Mouse (Mus musculus) forebrain, embryonic 11.5 days (tissue): ENCODE data around the gene Klhl23. TPM values are rescaled to one million over a fixed set of nuclear protein-coding genes. Genes with fewer than 3 reads are reported as not detected.

Experiments used
- ATAC-seq: fragments of 200-750 bp; cut with Nextera tagmentation; replicated peaks from 2 replicates; pipeline ENCODE4 v1.8.0; 2017; ENCODE audit warnings: moderate TSS enrichment; ENCODE audit not compliant: low FRiP score
- DNase-seq: peaks from one replicate; pipeline ENCODE4 v3.0.0-alpha.2; 2017; ENCODE audit warnings: low spot score
- H3K27ac ChIP-seq: fragments of 300-500 bp; sonication (generic); 2 replicates; pipeline ENCODE4 v1.5.1; 2014; ENCODE audit warnings: low read depth, low read length
- H3K27me3 ChIP-seq: fragments of 300-500 bp; sonication (generic); 2 replicates; pipeline ENCODE4 v1.6.1; 2014; ENCODE audit warnings: mild to moderate bottlenecking, low read length, mixed read lengths; ENCODE audit not compliant: control insufficient read depth, insufficient read depth
- H3K36me3 ChIP-seq: fragments of 300-500 bp; sonication (generic); 2 replicates; pipeline ENCODE4 v1.6.1; 2014; ENCODE audit warnings: mild to moderate bottlenecking, low read length, moderate library complexity, mixed read lengths; ENCODE audit not compliant: control insufficient read depth, insufficient read depth
- H3K4me1 ChIP-seq: fragments of 300-500 bp; sonication (generic); replicated peaks from 2 replicates; pipeline ENCODE4 v1.6.1; 2014; ENCODE audit warnings: low read length, mixed read lengths; ENCODE audit not compliant: control insufficient read depth, insufficient read depth
- H3K4me2 ChIP-seq: fragments of 300-500 bp; sonication (generic); 2 replicates; pipeline ENCODE4 v1.6.1; 2014; ENCODE audit warnings: low read depth, mild to moderate bottlenecking, low read length, moderate library complexity, mixed read lengths; ENCODE audit not compliant: severe bottlenecking
- H3K4me3 ChIP-seq: fragments of 300-500 bp; sonication (generic); 2 replicates; pipeline ENCODE4 v1.5.1; 2014; ENCODE audit warnings: low read depth, low read length
- H3K9ac ChIP-seq: fragments of 300-500 bp; sonication (generic); 2 replicates; pipeline ENCODE4 v1.6.1; 2014; ENCODE audit warnings: low read length
- H3K9me3 ChIP-seq: fragments of 300-500 bp; sonication (generic); 2 replicates; pipeline ENCODE4 v1.6.1; 2016; ENCODE audit warnings: low read length, mixed read lengths; ENCODE audit not compliant: control insufficient read depth
- WGBS: fragments of 180-500 bp; shearing (Covaris S2); extraction: QIAGEN DNeasy Blood & Tissue Kit; methylation state at CpG from one replicate; pipeline ENCODE4 v1.1.7; 2014; 5-methylcytosine and 5-hydroxymethylcytosine counted together
- polyA plus RNA-seq: library from polyadenylated mRNA; unstranded; fragments of >200 nt; fragmentation: Nextera tagmentation; extraction: Ambion mirVana; gene quantifications from 2 replicates; pipeline ENCODE4 v1.2.1, GENCODE M21; 2014

Gene Klhl23
- polyA plus RNA-seq, 1 experiment from 2014 or later: 36.3 TPM

DNA sequence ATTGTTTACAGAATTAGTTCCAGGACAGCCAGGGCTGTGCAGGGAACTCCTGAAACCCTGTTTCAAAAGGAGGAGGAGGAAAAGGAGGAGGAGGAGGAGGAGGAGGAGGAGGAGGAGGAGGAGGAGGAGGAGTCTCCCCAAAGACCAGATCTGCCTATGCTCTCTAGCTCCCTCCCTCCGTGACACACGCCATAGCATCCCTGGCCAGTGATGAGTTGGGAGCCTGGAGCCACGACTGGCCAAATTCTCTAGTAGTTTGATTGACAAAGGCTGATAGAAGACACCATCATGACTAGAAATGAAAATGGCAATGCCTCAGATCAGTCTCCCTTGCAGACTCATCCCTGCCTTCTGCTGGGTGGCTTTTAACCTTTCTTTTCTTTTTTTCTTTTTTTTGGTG lies 16.3 kb downstream of the Klhl23 start:
- DNase-seq: no peak
- Histone ChIP-seq H3K27me3 (no peaks in the 10 kb centered on the region), H3K36me3 (no peaks in the 10 kb centered on the region; the same call in 1 of the 2 replicates), H3K4me1 (no peaks in the 10 kb centered on the region), H3K4me3 (no peak overlapping the region), H3K4me2 (no peak overlapping the region), H3K27ac (no peak overlapping the region), H3K9me3 (no peaks in the 10 kb centered on the region), H3K9ac (no peak overlapping the region)
- WGBS: 34% methylated on average over 3 of the region's 3 CpGs
- 0 out of 2 replicates have a peak, but pooled peaks have one; percentile 5 for ATAC-seq

DNA sequence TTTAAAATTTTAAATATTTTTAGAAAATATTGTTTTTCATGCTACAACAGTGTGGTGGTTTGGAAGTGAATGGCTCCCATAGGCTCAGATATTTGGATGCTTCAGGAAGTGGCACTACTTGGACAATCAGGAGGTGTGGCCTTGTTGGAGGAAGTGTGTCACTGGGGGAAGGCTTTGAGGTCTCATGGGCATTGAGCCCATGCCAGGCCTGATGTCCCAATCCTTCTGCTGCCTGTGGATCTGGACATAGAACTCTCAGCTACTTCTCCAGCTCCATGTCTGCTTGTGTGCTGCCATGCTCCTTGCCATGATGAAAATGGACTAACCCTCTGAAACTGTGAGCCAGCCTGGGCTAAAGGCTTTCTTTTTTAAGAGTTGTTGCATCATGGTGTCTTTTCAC lies 17.0 kb downstream of the Klhl23 start:
- DNase-seq: no peak
- Histone ChIP-seq H3K36me3 (no peaks in the 10 kb centered on the region; the same call in 1 of the 2 replicates), H3K27ac (no peak overlapping the region), H3K9me3 (no peaks in the 10 kb centered on the region), H3K4me1 (no peaks in the 10 kb centered on the region), H3K27me3 (no peaks in the 10 kb centered on the region), H3K4me3 (no peak overlapping the region), H3K9ac (no peak overlapping the region), H3K4me2 (no peak overlapping the region)
- ATAC-seq: no peak

DNA sequence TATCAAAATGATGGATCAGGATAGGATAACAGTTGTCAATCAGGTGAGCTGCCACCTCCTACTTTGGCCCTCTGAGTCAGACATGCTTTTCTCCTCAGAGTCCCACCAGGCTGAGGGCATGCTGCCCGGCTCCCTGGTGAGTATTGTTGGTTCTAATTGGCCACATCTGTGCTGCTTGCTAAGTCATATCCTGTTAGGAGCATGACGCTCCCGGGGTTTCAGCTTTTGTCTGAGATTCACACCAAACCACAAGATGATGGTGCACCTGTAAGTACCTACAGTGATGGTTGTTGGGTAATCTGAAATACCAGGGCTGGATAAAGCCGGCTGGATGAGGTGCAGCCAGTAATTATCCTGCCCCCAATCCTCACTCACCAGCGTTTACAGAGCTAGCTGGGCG lies 18.5 kb downstream of the Klhl23 start:
- ATAC-seq: no peak
- H3K9ac ChIP-seq: no peak overlapping the region

DNA sequence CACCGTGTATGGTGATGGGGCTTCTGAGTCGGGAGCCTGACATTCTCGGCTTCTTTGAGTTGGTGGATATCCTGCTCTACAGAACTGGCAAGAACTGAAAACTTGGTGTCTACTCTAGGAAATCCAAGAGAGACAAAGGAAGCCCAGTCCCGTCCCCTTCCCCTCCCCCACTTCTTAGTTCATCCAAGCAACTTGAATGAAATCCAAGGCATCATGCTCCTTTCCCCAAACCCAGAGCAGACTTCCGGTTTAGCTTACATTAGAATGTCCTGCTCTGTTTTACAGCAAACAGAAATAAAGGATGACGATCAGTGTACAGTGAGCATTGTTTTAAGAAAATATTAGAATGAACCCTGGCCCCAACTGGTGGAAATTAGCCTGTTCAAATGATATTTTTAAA lies 27.5 kb downstream of the Klhl23 start:
- peaks cover 2% of the 10 kb centered on the region; the same call in 1 of the 2 replicates for H3K4me1 ChIP-seq
- no peak overlapping the region for H3K4me2 ChIP-seq
- DNase-seq (no peak), ATAC-seq (no peak)
- H3K36me3 ChIP-seq: no peaks in the 10 kb centered on the region
- H3K4me3 ChIP-seq: no peak overlapping the region
- H3K9ac ChIP-seq: no peak overlapping the region
- WGBS: 78% methylated on average over 6 of the region's 6 CpGs
- no peaks in the 10 kb centered on the region for H3K9me3 ChIP-seq
- no peaks in the 10 kb centered on the region for H3K27me3 ChIP-seq
- H3K27ac ChIP-seq: no peak overlapping the region

More for the DNA sequence above, 18.5 kb downstream of the Klhl23 start:
- Histone ChIP-seq H3K4me2 (no peak overlapping the region), H3K4me1 (no peaks in the 10 kb centered on the region), H3K36me3 (no peaks in the 10 kb centered on the region; the same call in 1 of the 2 replicates), H3K27ac (no peak overlapping the region), H3K27me3 (no peaks in the 10 kb centered on the region), H3K4me3 (no peak overlapping the region), H3K9me3 (no peaks in the 10 kb centered on the region)
- DNase-seq: no peak
- WGBS: 30% methylated on average over 6 of the region's 6 CpGs

DNA sequence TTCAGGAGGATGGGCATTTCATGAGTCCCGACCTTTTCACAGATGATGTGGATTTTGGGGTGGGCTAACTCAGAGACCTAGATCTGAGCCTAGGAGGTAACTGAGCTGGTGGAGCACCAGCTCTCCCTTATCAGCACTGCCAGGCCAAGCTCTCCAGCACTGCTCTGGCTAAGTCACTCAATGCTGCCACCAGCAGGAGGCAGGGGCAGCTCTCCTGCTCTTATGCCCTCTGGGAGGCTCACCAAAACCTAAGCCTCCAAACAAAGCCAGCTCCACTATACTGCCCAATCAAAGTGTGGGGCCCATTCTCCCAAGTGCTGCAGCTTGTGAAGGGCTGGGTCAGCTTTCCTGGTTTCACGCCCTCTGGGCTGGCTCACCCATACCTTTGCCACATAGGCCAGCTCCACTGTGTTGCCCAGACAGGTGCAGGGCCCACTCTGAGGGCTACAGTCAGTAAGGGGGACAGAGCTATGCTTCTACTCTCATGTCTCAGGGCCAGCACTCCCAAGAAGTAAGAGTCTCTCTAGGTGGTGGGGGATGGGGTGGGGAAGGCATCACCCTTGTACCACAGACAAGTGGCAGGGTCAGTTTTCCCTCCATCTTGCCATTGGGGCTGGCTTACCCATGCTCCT lies 29.8 kb downstream of the Klhl23 start:
- H3K9me3 ChIP-seq: no peaks in the 10 kb centered on the region
- peaks cover 2% of the 10 kb centered on the region; the same call in 1 of the 2 replicates for H3K4me1 ChIP-seq
- WGBS: 48% methylated on average over 2 of the region's 2 CpGs
- H3K4me2 ChIP-seq: no peak overlapping the region
- H3K9ac ChIP-seq: no peak overlapping the region
- no peak for DNase-seq
- H3K4me3 ChIP-seq: no peak overlapping the region
- H3K36me3 ChIP-seq: no peaks in the 10 kb centered on the region
- no peak overlapping the region for H3K27ac ChIP-seq
- H3K27me3 ChIP-seq: no peaks in the 10 kb centered on the region
- no peak for ATAC-seq

DNA sequence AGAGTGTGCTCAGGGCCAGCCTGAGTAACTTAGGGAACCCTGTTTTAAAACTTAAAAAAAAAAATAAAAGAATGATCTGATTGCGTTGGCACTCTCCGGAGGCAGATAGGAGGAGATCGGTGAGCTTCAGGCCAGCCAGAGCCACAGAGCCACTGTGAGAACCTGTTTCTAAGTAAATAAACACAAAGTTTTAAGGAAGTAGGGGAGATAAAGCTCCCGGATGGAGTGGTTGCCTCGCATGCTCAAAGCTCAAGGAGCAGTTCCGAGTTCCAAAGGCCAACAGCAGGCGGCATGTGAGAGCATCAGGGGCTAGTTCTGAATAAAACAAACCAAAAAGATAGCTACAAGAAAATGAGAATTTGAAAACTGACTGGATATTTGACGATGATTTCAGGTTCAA lies 34.6 kb downstream of the Klhl23 start:
- Histone ChIP-seq H3K27me3 (no peaks in the 10 kb centered on the region), H3K4me1 (peaks cover 2% of the 10 kb centered on the region; the same call in 1 of the 2 replicates), H3K9me3 (no peaks in the 10 kb centered on the region), H3K4me2 (no peak overlapping the region), H3K9ac (no peak overlapping the region), H3K36me3 (no peaks in the 10 kb centered on the region), H3K27ac (no peak overlapping the region), H3K4me3 (no peak overlapping the region)
- WGBS: 75% methylated on average over 8 of the region's 8 CpGs
- ATAC-seq: no peak
- no peak for DNase-seq

DNA sequence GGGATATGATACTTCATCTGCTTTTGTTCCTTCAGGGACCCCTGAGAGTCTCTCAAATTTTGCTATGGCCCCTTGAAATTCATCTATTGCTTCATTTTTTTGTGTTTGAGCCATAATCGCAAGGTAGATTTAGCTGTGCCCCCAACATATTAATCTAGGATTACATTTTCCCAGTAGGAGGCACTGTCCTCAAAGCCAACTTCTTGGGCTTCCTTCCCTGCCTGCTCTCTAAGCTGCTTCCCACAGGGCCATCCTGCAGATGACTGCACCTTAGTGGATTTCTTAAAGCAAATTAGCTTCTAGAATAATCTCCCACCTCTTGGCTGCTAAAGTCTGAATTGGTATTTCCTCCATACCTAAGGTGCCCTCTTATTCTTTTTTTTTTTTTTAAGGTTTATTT lies 36.1 kb downstream of the Klhl23 start:
- 76% methylated on average over 1 of the region's 1 CpGs for WGBS
- Histone ChIP-seq H3K9me3 (no peaks in the 10 kb centered on the region), H3K4me3 (no peak overlapping the region), H3K4me1 (no peaks in the 10 kb centered on the region), H3K27ac (no peak overlapping the region), H3K27me3 (no peaks in the 10 kb centered on the region), H3K36me3 (no peaks in the 10 kb centered on the region), H3K9ac (no peak overlapping the region), H3K4me2 (no peak overlapping the region)
- ATAC-seq (no peak), DNase-seq (no peak)

DNA sequence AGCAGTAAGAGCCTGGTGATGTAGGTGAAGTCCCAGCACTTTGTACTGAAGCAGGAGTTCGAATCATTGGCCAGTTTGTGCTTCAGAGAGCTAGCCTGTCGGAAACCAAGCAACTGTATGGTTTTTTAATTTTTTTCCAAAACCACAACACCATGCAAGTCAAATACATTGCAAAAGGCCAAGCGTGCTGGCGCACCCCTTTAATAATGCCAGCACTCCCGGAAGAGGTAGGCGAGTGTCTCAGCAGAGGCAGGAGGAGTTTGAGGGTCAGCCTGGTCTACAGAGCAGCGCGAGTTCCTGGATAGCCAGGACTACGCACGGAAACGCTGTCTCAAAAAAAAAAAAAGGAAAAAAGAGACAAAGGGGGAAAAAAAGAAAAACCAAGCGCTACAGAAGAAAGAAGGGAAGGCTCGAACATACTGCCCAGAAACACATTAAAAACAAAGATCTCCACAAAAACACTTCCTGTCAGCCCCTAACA lies 39.3 kb downstream of the Klhl23 start:
- peak overlapping the region; percentile 99 for H3K9ac ChIP-seq
- H3K4me3 ChIP-seq: peak overlapping the region; percentile 99
- no peaks in the 10 kb centered on the region for H3K9me3 ChIP-seq
- H3K27me3 ChIP-seq: no peaks in the 10 kb centered on the region
- 11% methylated on average over 13 of the region's 13 CpGs for WGBS
- H3K4me1 ChIP-seq: no peaks in the 10 kb centered on the region
- peak overlapping the region; percentile 80 for H3K4me2 ChIP-seq
- DNase-seq (no peak), ATAC-seq (peak; percentile 75)
- peaks cover 2% of the 10 kb centered on the region; the same call in 1 of the 2 replicates for H3K36me3 ChIP-seq
- peak overlapping the region; percentile 41; the same call in 1 of the 2 replicates for H3K27ac ChIP-seq
